ENCODE assay signal across 19 mouse cellular contexts in the genomic region with DNA sequence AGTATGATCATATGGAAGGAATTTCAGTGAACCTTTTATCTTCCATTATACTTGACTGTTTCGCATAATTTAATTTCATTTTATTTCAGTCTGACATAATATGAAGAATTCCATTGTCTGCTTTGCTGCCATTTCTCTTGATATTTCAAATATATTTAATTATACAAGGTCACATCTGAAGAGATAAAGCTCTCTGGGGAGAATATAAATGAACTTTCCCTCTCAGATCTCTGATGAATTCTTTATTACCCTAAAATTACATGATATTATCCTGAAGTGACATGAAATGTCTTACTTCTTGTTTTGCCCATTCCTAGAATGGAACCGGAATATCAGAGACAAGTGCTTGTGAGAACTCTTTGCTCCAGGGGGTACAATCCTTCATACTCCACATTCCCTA.
"Had no signal": no experiment of that assay in that cellular context is flagged by ENCODE, and none has a peak within 500 bp of the region (broad histone marks: within the 10 kb centered on the region; RNA-seq: fewer than 3 reads in every experiment).

No protein-coding gene starts in this region.

- H3K4me3 ChIP-seq: left cerebral cortex, adult 2 months; midbrain, embryonic 10.5 days; midbrain, embryonic 15.5 days; neural tube, embryonic 12.5 days; neural tube, embryonic 15.5 days; stomach, embryonic 15.5 days had no signal

- H3K4me2 ChIP-seq: liver, embryonic 11.5 days; lung, embryonic 14.5 days; midbrain, embryonic 15.5 days; neural tube, embryonic 12.5 days; neural tube, embryonic 15.5 days; stomach, embryonic 15.5 days had no signal

- H3K9ac ChIP-seq: liver, embryonic 14.5 days; liver, postnatal 0 days; lung, embryonic 14.5 days; midbrain, embryonic 15.5 days; neural tube, embryonic 12.5 days; neural tube, embryonic 15.5 days; stomach, embryonic 15.5 days had no signal

- H3K36me3 ChIP-seq: midbrain, embryonic 10.5 days; midbrain, embryonic 15.5 days; neural tube, embryonic 12.5 days; neural tube, embryonic 15.5 days; stomach, embryonic 15.5 days had no signal

- H3K27me3 ChIP-seq: midbrain, embryonic 15.5 days; neural tube, embryonic 12.5 days; neural tube, embryonic 15.5 days; stomach, embryonic 15.5 days had no signal

- ATAC-seq: liver, postnatal 0 days; lung, postnatal 0 days; midbrain, embryonic 15.5 days had no signal

- H3K4me1 ChIP-seq: midbrain, embryonic 10.5 days; midbrain, embryonic 15.5 days; neural tube, embryonic 12.5 days; neural tube, embryonic 15.5 days; stomach, embryonic 15.5 days had no signal

- H3K9me3 ChIP-seq: midbrain, embryonic 10.5 days; midbrain, embryonic 15.5 days; neural tube, embryonic 12.5 days; neural tube, embryonic 15.5 days; stomach, embryonic 15.5 days had no signal

- DNase-seq: kidney, postnatal 25 days; layer of hippocampus, postnatal 36 days; liver, postnatal 0 days; lung, embryonic 14.5 days; retina, postnatal 1 day; right cerebral cortex, postnatal 25 days; spleen, adult 18-20 months; thymus, postnatal 25 days had no signal

- H3K27ac ChIP-seq: kidney, postnatal 0 days; left cerebral cortex, adult 2 months; liver, embryonic 14.5 days; macrophage; midbrain, embryonic 10.5 days; midbrain, embryonic 15.5 days; neural tube, embryonic 12.5 days; neural tube, embryonic 15.5 days; stomach, embryonic 15.5 days had no signal
